Mouse (Mus musculus) forebrain, embryonic 11.5 days (tissue): ENCODE data around the gene Rbm47. TPM values are rescaled to one million over a fixed set of nuclear protein-coding genes. Genes with fewer than 3 reads are reported as not detected.
A peak's percentile ranks its signal among the peaks of the same experiment; 100 is the strongest.

ENCODE experiments used
- ATAC-seq: fragments of 200-750 bp; cut with Nextera tagmentation; replicated peaks from 2 replicates; pipeline ENCODE4 v1.8.0; 2017; ENCODE audit warnings: moderate TSS enrichment; ENCODE audit not compliant: low FRiP score
- DNase-seq: peaks from one replicate; pipeline ENCODE4 v3.0.0-alpha.2; 2017; ENCODE audit warnings: low spot score
- H3K27ac ChIP-seq: fragments of 300-500 bp; sonication (generic); 2 replicates; pipeline ENCODE4 v1.5.1; 2014; ENCODE audit warnings: low read depth, low read length
- H3K27me3 ChIP-seq: fragments of 300-500 bp; sonication (generic); 2 replicates; pipeline ENCODE4 v1.6.1; 2014; ENCODE audit warnings: mild to moderate bottlenecking, low read length, mixed read lengths; ENCODE audit not compliant: control insufficient read depth, insufficient read depth
- H3K36me3 ChIP-seq: fragments of 300-500 bp; sonication (generic); 2 replicates; pipeline ENCODE4 v1.6.1; 2014; ENCODE audit warnings: mild to moderate bottlenecking, low read length, moderate library complexity, mixed read lengths; ENCODE audit not compliant: control insufficient read depth, insufficient read depth
- H3K4me1 ChIP-seq: fragments of 300-500 bp; sonication (generic); replicated peaks from 2 replicates; pipeline ENCODE4 v1.6.1; 2014; ENCODE audit warnings: low read length, mixed read lengths; ENCODE audit not compliant: control insufficient read depth, insufficient read depth
- H3K4me2 ChIP-seq: fragments of 300-500 bp; sonication (generic); 2 replicates; pipeline ENCODE4 v1.6.1; 2014; ENCODE audit warnings: low read depth, mild to moderate bottlenecking, low read length, moderate library complexity, mixed read lengths; ENCODE audit not compliant: severe bottlenecking
- H3K4me3 ChIP-seq: fragments of 300-500 bp; sonication (generic); 2 replicates; pipeline ENCODE4 v1.5.1; 2014; ENCODE audit warnings: low read depth, low read length
- H3K9ac ChIP-seq: fragments of 300-500 bp; sonication (generic); 2 replicates; pipeline ENCODE4 v1.6.1; 2014; ENCODE audit warnings: low read length
- H3K9me3 ChIP-seq: fragments of 300-500 bp; sonication (generic); 2 replicates; pipeline ENCODE4 v1.6.1; 2016; ENCODE audit warnings: low read length, mixed read lengths; ENCODE audit not compliant: control insufficient read depth
- WGBS: fragments of 180-500 bp; shearing (Covaris S2); extraction: QIAGEN DNeasy Blood & Tissue Kit; methylation state at CpG from one replicate; pipeline ENCODE4 v1.1.7; 2014; 5-methylcytosine and 5-hydroxymethylcytosine counted together
- polyA plus RNA-seq: library from polyadenylated mRNA; unstranded; fragments of >200 nt; fragmentation: Nextera tagmentation; extraction: Ambion mirVana; gene quantifications from 2 replicates; pipeline ENCODE4 v1.2.1, GENCODE M21; 2014

Rbm47 gene
- polyA plus RNA-seq, 1 experiment from 2014 or later, result 5.9 TPM

- Histone ChIP-seq H3K4me3 (no peak overlapping the region), H3K9me3 (no peaks in the 10 kb centered on the region), H3K36me3 (no peaks in the 10 kb centered on the region), H3K4me2 (no peak overlapping the region), H3K27me3 (no peaks in the 10 kb centered on the region), H3K9ac (no peak overlapping the region), H3K4me1 (no peaks in the 10 kb centered on the region), H3K27ac (no peak overlapping the region)
- no peak for DNase-seq
- 92% methylated on average over 3 of the region's 3 CpGs for WGBS
- ATAC-seq, result no peak
Observed at GRCm38 (mm10) chr5:66084541-66084940, 88.4 kb downstream of the Rbm47 start.

DNA sequence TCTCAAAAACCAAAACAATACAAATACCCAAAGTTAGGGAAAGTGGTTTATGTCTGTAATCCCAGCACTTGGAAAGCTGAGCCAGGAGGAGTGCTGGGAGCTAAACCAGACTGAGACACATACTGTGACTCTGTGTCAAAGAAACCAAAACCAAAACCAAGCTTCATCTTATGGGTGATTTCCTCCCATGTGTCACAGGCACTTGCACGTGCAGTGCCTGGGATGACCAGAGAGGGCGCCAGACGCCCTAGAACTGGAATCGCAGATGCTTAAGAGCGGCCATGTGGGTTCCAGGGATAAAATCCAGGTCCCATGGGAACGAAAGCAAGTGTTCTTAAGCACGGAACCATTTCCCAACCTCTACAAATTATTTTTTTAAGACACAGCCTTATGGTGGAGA lies 89.6 kb downstream of the Rbm47 start:
- ATAC-seq, result no peak

DNA sequence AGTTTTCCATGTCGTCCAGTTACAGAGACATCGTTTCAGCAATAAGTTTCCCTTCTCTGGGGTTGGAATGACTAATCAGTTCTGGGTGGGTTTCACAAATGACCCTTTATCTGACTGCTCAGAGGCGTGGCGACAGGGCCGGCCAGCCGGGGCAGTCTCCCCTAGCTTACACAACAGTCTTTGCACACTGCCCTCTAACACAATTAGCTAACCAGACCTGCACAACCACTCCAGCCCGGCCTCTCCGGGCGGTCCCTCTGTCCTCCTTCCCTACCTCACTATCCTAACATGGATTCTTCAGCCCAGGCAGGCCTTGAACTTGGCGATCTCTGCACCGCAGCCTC lies 90.7 kb downstream of the Rbm47 start:
- 70% methylated on average over 11 of the region's 11 CpGs for WGBS
- ATAC-seq (no peak), DNase-seq (no peak)
- Histone ChIP-seq H3K4me1 (no peaks in the 10 kb centered on the region), H3K27me3 (no peaks in the 10 kb centered on the region), H3K4me3 (no peak overlapping the region), H3K4me2 (no peak overlapping the region), H3K36me3 (no peaks in the 10 kb centered on the region), H3K9me3 (no peaks in the 10 kb centered on the region), H3K27ac (no peak overlapping the region), H3K9ac (no peak overlapping the region)

More for the DNA sequence above, 89.6 kb downstream of the Rbm47 start:
- no peak overlapping the region for H3K4me3 ChIP-seq
- H3K9me3 ChIP-seq, result no peaks in the 10 kb centered on the region
- H3K4me1 ChIP-seq, result no peaks in the 10 kb centered on the region
- no peaks in the 10 kb centered on the region for H3K27me3 ChIP-seq
- H3K27ac ChIP-seq, result no peak overlapping the region
- H3K4me2 ChIP-seq, result no peak overlapping the region
- peak; percentile 74 for DNase-seq
- WGBS, result 35% methylated on average over 7 of the region's 7 CpGs
- H3K36me3 ChIP-seq, result no peaks in the 10 kb centered on the region
- no peak overlapping the region for H3K9ac ChIP-seq

DNA sequence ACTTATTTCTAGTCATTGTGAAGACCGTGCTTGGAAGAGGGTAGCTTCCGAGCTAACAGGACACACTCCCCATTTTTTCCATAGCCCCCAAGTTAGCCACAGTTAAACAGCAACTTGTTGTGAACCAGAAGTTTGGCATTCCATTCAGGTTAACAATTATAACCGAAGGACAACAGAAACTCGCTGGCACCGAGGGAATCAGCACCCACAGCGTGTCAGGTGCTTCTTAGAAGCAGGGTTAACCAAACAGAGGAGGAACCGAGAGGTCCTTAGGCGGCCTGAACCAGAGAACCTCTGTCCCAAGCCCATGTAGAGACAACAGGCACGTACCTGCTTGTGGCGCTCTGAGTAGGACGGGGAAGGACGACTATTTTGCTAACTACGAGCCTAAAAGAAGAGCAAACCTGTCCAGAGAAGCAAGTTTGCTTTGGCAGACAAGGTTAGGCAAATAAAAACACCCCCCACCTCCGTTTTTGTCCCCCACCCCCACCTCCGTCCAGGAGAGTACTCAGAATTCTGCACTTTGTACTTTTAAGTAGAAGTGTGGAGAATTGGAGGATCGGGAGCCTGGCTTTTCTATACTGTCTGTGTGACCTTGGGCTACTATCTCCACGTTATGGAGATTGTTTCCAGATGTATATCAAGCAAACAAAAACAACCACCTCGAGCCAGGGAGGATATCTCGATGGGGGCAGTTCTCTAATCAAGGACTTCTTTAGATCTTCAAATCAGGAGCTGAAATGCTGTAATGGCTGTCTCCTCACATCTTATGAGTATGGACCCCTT lies 91.3 kb downstream of the Rbm47 start:
- DNase-seq (no peak), ATAC-seq (no peak)
- Histone ChIP-seq H3K27me3 (no peaks in the 10 kb centered on the region), H3K4me3 (no peak overlapping the region), H3K4me1 (no peaks in the 10 kb centered on the region), H3K4me2 (no peak overlapping the region), H3K9me3 (no peaks in the 10 kb centered on the region), H3K9ac (no peak overlapping the region), H3K27ac (no peak overlapping the region), H3K36me3 (no peaks in the 10 kb centered on the region)
- 82% methylated on average over 19 of the region's 19 CpGs for WGBS

GRCm38 (mm10) chr5:66080529-66081220 lies 92.2 kb downstream of the Rbm47 start:
- H3K4me3 ChIP-seq, result no peak overlapping the region
- H3K27ac ChIP-seq, result no peak overlapping the region
- H3K4me2 ChIP-seq, result no peak overlapping the region
- H3K27me3 ChIP-seq, result no peaks in the 10 kb centered on the region
- H3K9me3 ChIP-seq, result no peaks in the 10 kb centered on the region
- ATAC-seq, result no peak
- no peaks in the 10 kb centered on the region for H3K4me1 ChIP-seq
- no peaks in the 10 kb centered on the region for H3K36me3 ChIP-seq
- WGBS, result 91% methylated on average over 17 of the region's 17 CpGs
- H3K9ac ChIP-seq, result no peak overlapping the region
- DNase-seq, result no peak

- ATAC-seq (no peak), DNase-seq (no peak)
- Histone ChIP-seq H3K9me3 (no peaks in the 10 kb centered on the region), H3K9ac (no peak overlapping the region), H3K4me2 (no peak overlapping the region), H3K27me3 (no peaks in the 10 kb centered on the region), H3K36me3 (no peaks in the 10 kb centered on the region), H3K4me3 (no peak overlapping the region), H3K4me1 (no peaks in the 10 kb centered on the region), H3K27ac (no peak overlapping the region)
- WGBS, result 87% methylated on average over 9 of the region's 9 CpGs
Observed at GRCm38 (mm10) chr5:66079358-66080179, 93.3 kb downstream of the Rbm47 start.

GRCm38 (mm10) chr5:66078491-66079012 lies 94.4 kb downstream of the Rbm47 start:
- H3K9ac ChIP-seq, result no peak overlapping the region
- no peak overlapping the region for H3K27ac ChIP-seq
- no peak overlapping the region for H3K4me3 ChIP-seq
- no peak for DNase-seq
- H3K36me3 ChIP-seq, result no peaks in the 10 kb centered on the region
- H3K4me1 ChIP-seq, result no peaks in the 10 kb centered on the region
- H3K4me2 ChIP-seq, result no peak overlapping the region
- 91% methylated on average over 7 of the region's 7 CpGs for WGBS
- no peak for ATAC-seq
- no peaks in the 10 kb centered on the region for H3K27me3 ChIP-seq
- H3K9me3 ChIP-seq, result no peaks in the 10 kb centered on the region

- WGBS, result 50% methylated on average over 10 of the region's 10 CpGs
- Histone ChIP-seq H3K27ac (no peak overlapping the region), H3K9ac (no peak overlapping the region), H3K9me3 (no peaks in the 10 kb centered on the region), H3K4me1 (no peaks in the 10 kb centered on the region), H3K36me3 (no peaks in the 10 kb centered on the region), H3K27me3 (no peaks in the 10 kb centered on the region), H3K4me3 (no peak overlapping the region), H3K4me2 (no peak overlapping the region)
- DNase-seq, result no peak
- no peak for ATAC-seq
Observed at GRCm38 (mm10) chr5:66077416-66077815, 95.5 kb downstream of the Rbm47 start.
